Mouse (Mus musculus): ENCODE measurements around the gene Tmem265.

- TF ChIP-seq HCFC1 (IDR thresholded peaks at IDR 0.05; ENCODE audit: low read depth, low read length) (no peak), TAL1 (IDR thresholded peaks at IDR 0.05; ENCODE audit: low read length) (peak; percentile 82), POLR2AphosphoS5 (IDR thresholded peaks at IDR 0.05; ENCODE audit: borderline replicate concordance, low read depth, low read length) (no peak), KAT2A (conservative IDR thresholded peaks at IDR 0.05; ENCODE audit: low read depth, low read length) (no peak), CTCF (IDR thresholded peaks at IDR 0.05 in 2 of 3, conservative IDR thresholded peaks at IDR 0.05 in 1 of 3; ENCODE audit: control insufficient read depth in 1 of 3, insufficient read depth in 1 of 3, low read depth in 2 of 3, low read length in 3 of 3, poor library complexity in 1 of 3, severe bottlenecking in 1 of 3) (no peak), USF1 (IDR thresholded peaks at IDR 0.05; ENCODE audit: low read depth, low read length) (no peak)
Measured at GRCm38 (mm10) chr7:127586149-127586548, 25.0 kb downstream of the Tmem265 start.

All from MEL (cell line).